Mouse (Mus musculus) testis, adult 2 months (tissue): ENCODE results near the gene Specc1.

Experiments used
- CTCF ChIP-seq: fragments of 200-500 bp; IDR thresholded peaks from 2 replicates; pipeline ENCODE4 v1.5.1; 2012; ENCODE audit warnings: low read depth, mild to moderate bottlenecking, inconsistent platforms, low read length, moderate library complexity; ENCODE audit not compliant: control insufficient read depth, insufficient read depth, insufficient replicate concordance
- POLR2A ChIP-seq: fragments of 200-500 bp; IDR thresholded peaks from 2 replicates; pipeline ENCODE4 v1.6.1; 2012; ENCODE audit warnings: low read depth, mild to moderate bottlenecking, inconsistent platforms, low read length, moderate library complexity; ENCODE audit not compliant: control insufficient read depth

GRCm38 (mm10) chr11:61960096-61960495 lies 3.5 kb downstream of the Specc1 start:
- TF ChIP-seq POLR2A (no peak), CTCF (no peak)
